Mouse (Mus musculus) heart, postnatal 0 days (tissue): Measurements from ENCODE around the gene Treh.

Experiments used
- CTCF ChIP-seq: IDR thresholded peaks from 2 replicates; pipeline ENCODE4 v1.5.1; 2016; ENCODE audit warnings: antibody characterized with exemption, control low read depth, low read depth
- EP300 ChIP-seq: IDR thresholded peaks from 2 replicates; pipeline ENCODE4 v1.6.1; 2016; ENCODE audit warnings: antibody characterized with exemption, low read depth

- no peak for TF ChIP-seq EP300
- TF ChIP-seq CTCF: no peak
Measured at GRCm38 (mm10) chr9:44697866-44698265, 24.8 kb downstream of the Treh start.
